Mouse (Mus musculus) olfactory bulb, adult 2 months (tissue): ENCODE measurements around the gene Ascl2.

Source experiments
- CTCF ChIP-seq: fragments of 200-500 bp; IDR thresholded peaks from 2 replicates; pipeline ENCODE4 v1.5.1; 2012; ENCODE audit warnings: low read depth, mild to moderate bottlenecking, low read length, moderate library complexity; ENCODE audit not compliant: insufficient read depth
- POLR2A ChIP-seq: fragments of 200-500 bp; IDR thresholded peaks from 2 replicates; pipeline ENCODE4 v1.6.1; 2012; ENCODE audit warnings: mild to moderate bottlenecking, low read depth, low read length, moderate library complexity; ENCODE audit not compliant: insufficient read depth

DNA sequence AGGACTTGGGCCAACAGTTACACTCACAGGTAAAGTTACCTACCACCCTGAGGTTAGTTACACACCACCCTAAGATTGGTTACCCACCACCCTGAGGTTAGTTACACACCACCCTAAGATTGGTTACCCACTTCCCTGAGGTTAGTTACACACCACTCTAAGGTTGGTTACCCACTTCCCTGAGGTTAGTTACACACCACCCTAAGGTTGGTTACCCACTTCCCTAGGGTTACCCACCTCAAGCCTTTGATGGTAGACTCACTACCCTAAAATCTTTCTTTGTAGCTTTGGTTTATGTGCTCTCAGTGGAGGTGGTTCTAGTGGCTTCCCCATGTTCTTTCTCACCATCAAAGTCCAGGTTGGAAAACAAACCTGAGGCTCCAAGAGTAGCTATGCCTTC is 25.9 kb upstream of the Ascl2 start:
- no peak for TF ChIP-seq POLR2A
- no peak for TF ChIP-seq CTCF
